Mouse (Mus musculus): ENCODE results near the gene Trmt1. TPM values are rescaled to one million over a fixed set of nuclear protein-coding genes. Genes with fewer than 3 reads are reported as not detected.

The Trmt1 gene
- polyA plus RNA-seq, 1 experiment from 2014 or later: 43.4 TPM

GRCm38 (mm10) chr8:84640617-84641294 lies 45.4 kb upstream of the Trmt1 start:
- no peak overlapping the region for H3K4me2 ChIP-seq (replicated peaks; ENCODE audit: low read depth, low read length)
- 0 out of 2 replicates have a peak overlapping the region, but pooled peaks have one; percentile 15 for H3K27ac ChIP-seq (ENCODE audit: low read length)
- ATAC-seq (no peak), DNase-seq (ENCODE audit: low spot score) (no peak)
- H3K27me3 ChIP-seq (replicated peaks; ENCODE audit: insufficient read depth, low read length): no peaks in the 10 kb centered on the region
- H3K4me1 ChIP-seq (ENCODE audit: insufficient read depth, low read depth, low read length): no peaks in the 10 kb centered on the region; the same call in 1 of the 2 replicates
- H3K36me3 ChIP-seq (ENCODE audit: insufficient read depth, low read length): no peaks in the 10 kb centered on the region
- TF ChIP-seq EP300 (IDR thresholded peaks at IDR 0.05) (no peak), CTCF (IDR thresholded peaks at IDR 0.05) (no peak)
- no peak overlapping the region for H3K4me3 ChIP-seq (ENCODE audit: low read depth, low read length)
- WGBS: 63% methylated on average over 7 of the region's 7 CpGs
- no peaks in the 10 kb centered on the region for H3K9me3 ChIP-seq (ENCODE audit: low read length)
- no peak overlapping the region for H3K9ac ChIP-seq (replicated peaks; ENCODE audit: low read depth)

DNA sequence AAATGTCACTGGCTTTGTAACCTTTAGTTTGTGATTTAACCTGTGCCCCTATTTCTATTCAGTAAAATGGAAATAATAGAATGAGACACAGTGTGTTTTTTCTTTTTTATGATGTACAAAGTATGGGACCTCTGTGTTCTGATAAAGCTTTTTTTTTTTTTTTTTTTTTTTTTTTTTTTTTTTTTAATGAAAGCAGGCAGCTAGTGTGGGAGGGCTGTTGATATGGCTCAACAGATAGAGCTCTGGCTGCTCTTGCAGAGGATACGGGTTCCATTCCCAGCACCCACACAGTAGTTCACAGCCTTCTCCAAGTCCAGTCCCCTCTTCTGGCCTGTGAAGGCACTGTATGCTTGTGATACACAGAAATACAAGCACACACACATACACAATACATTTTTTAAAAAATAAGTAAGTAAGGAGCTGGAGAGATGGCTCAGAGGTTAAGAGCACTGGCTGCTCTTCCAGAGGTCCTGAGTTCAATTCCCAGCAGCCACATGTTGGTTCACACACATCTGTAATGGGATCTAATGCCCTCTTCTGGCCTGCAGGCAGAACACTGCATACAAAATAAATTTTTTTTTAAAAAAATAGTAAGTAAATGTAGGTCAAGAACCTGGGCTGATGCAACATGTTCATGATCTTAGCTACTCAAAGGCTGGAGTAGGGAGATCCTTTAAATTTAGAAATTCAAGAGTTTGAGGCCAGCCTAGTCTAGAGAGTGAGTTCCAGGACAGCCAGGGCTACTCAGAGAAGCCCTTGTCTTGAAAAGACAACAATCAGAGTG lies 44.3 kb upstream of the Trmt1 start:
- 85% methylated on average over 1 of the region's 1 CpGs for WGBS
- H3K4me3 ChIP-seq (ENCODE audit: low read depth, low read length): no peak overlapping the region
- DNase-seq (ENCODE audit: low spot score) (peak; percentile 75), ATAC-seq (no peak)
- no peak overlapping the region for H3K27ac ChIP-seq (ENCODE audit: low read length)
- no peaks in the 10 kb centered on the region for H3K27me3 ChIP-seq (replicated peaks; ENCODE audit: insufficient read depth, low read length)
- no peak overlapping the region for H3K4me2 ChIP-seq (replicated peaks; ENCODE audit: low read depth, low read length)
- TF ChIP-seq CTCF (IDR thresholded peaks at IDR 0.05) (peak; percentile 29; the same call in 1 of the 2 replicates), EP300 (IDR thresholded peaks at IDR 0.05) (peak; percentile 38; the same call in 1 of the 2 replicates)
- H3K9me3 ChIP-seq (ENCODE audit: low read length): no peaks in the 10 kb centered on the region
- no peak overlapping the region for H3K9ac ChIP-seq (replicated peaks; ENCODE audit: low read depth)
- no peaks in the 10 kb centered on the region; the same call in 1 of the 2 replicates for H3K4me1 ChIP-seq (ENCODE audit: insufficient read depth, low read depth, low read length)
- H3K36me3 ChIP-seq (ENCODE audit: insufficient read depth, low read length): no peaks in the 10 kb centered on the region

GRCm38 (mm10) chr8:84643019-84643418 lies 43.1 kb upstream of the Trmt1 start:
- Histone ChIP-seq H3K27ac (ENCODE audit: low read length) (no peak overlapping the region), H3K36me3 (ENCODE audit: insufficient read depth, low read length) (no peaks in the 10 kb centered on the region), H3K4me3 (ENCODE audit: low read depth, low read length) (no peak overlapping the region), H3K27me3 (replicated peaks; ENCODE audit: insufficient read depth, low read length) (no peaks in the 10 kb centered on the region), H3K9me3 (ENCODE audit: low read length) (no peaks in the 10 kb centered on the region), H3K4me2 (replicated peaks; ENCODE audit: low read depth, low read length) (no peak overlapping the region), H3K4me1 (ENCODE audit: insufficient read depth, low read depth, low read length) (no peaks in the 10 kb centered on the region; the same call in 1 of the 2 replicates), H3K9ac (replicated peaks; ENCODE audit: low read depth) (no peak overlapping the region)
- TF ChIP-seq EP300 (IDR thresholded peaks at IDR 0.05) (no peak), CTCF (IDR thresholded peaks at IDR 0.05) (no peak)
- DNase-seq (ENCODE audit: low spot score) (no peak), ATAC-seq (no peak)
- WGBS: 51% methylated on average over 5 of the region's 5 CpGs

- H3K27me3 ChIP-seq (replicated peaks; ENCODE audit: insufficient read depth, low read length): no peaks in the 10 kb centered on the region
- DNase-seq (ENCODE audit: low spot score) (no peak), ATAC-seq (0 out of 2 replicates have a peak, but pooled peaks have one; percentile 38)
- no peaks in the 10 kb centered on the region for H3K36me3 ChIP-seq (ENCODE audit: insufficient read depth, low read length)
- H3K9ac ChIP-seq (replicated peaks; ENCODE audit: low read depth): no peak overlapping the region
- WGBS: 50% methylated on average over 6 of the region's 6 CpGs
- peak; percentile 47 for TF ChIP-seq CTCF (IDR thresholded peaks at IDR 0.05)
- no peak for TF ChIP-seq EP300 (IDR thresholded peaks at IDR 0.05)
- H3K9me3 ChIP-seq (ENCODE audit: low read length): no peaks in the 10 kb centered on the region
- H3K4me1 ChIP-seq (ENCODE audit: insufficient read depth, low read depth, low read length): no peaks in the 10 kb centered on the region
- H3K4me2 ChIP-seq (replicated peaks; ENCODE audit: low read depth, low read length): peak overlapping the region; percentile 32; the same call in 1 of the 2 replicates
- no peak overlapping the region for H3K27ac ChIP-seq (ENCODE audit: low read length)
- no peak overlapping the region for H3K4me3 ChIP-seq (ENCODE audit: low read depth, low read length)
Observed at GRCm38 (mm10) chr8:84646800-84647199, 39.3 kb upstream of the Trmt1 start.

GRCm38 (mm10) chr8:84647461-84647901 lies 38.6 kb upstream of the Trmt1 start:
- Histone ChIP-seq H3K9ac (replicated peaks; ENCODE audit: low read depth) (no peak overlapping the region), H3K36me3 (ENCODE audit: insufficient read depth, low read length) (no peaks in the 10 kb centered on the region), H3K4me1 (ENCODE audit: insufficient read depth, low read depth, low read length) (no peaks in the 10 kb centered on the region), H3K27me3 (replicated peaks; ENCODE audit: insufficient read depth, low read length) (no peaks in the 10 kb centered on the region), H3K4me2 (replicated peaks; ENCODE audit: low read depth, low read length) (peak overlapping the region; percentile 32), H3K27ac (ENCODE audit: low read length) (no peak overlapping the region), H3K9me3 (ENCODE audit: low read length) (no peaks in the 10 kb centered on the region), H3K4me3 (ENCODE audit: low read depth, low read length) (no peak overlapping the region; the same call in 1 of the 2 replicates)
- 4% methylated on average over 14 of the region's 14 CpGs for WGBS
- ATAC-seq (peak; percentile 87), DNase-seq (ENCODE audit: low spot score) (peak; percentile 72)
- TF ChIP-seq EP300 (IDR thresholded peaks at IDR 0.05) (no peak; the same call in 1 of the 2 replicates), CTCF (IDR thresholded peaks at IDR 0.05) (peak; percentile 38)

- Histone ChIP-seq H3K27ac (ENCODE audit: low read length) (no peak overlapping the region), H3K9ac (replicated peaks; ENCODE audit: low read depth) (no peak overlapping the region), H3K36me3 (ENCODE audit: insufficient read depth, low read length) (no peaks in the 10 kb centered on the region), H3K4me1 (ENCODE audit: insufficient read depth, low read depth, low read length) (no peaks in the 10 kb centered on the region; the same call in 1 of the 2 replicates), H3K9me3 (ENCODE audit: low read length) (no peaks in the 10 kb centered on the region), H3K4me3 (ENCODE audit: low read depth, low read length) (no peak overlapping the region), H3K4me2 (replicated peaks; ENCODE audit: low read depth, low read length) (no peak overlapping the region), H3K27me3 (replicated peaks; ENCODE audit: insufficient read depth, low read length) (no peaks in the 10 kb centered on the region)
- TF ChIP-seq EP300 (IDR thresholded peaks at IDR 0.05): no peak
- TF ChIP-seq CTCF (IDR thresholded peaks at IDR 0.05): no peak
- DNase-seq (ENCODE audit: low spot score) (no peak), ATAC-seq (no peak)
- 30% methylated on average over 3 of the region's 3 CpGs for WGBS
Observed at GRCm38 (mm10) chr8:84650213-84650612, 35.9 kb upstream of the Trmt1 start.

All from lung, postnatal 0 days (tissue).